Mouse (Mus musculus) layer of hippocampus, postnatal 25 days (tissue): Measurements from ENCODE around the gene Plekhg5. TPM values are rescaled to one million over a fixed set of nuclear protein-coding genes. Genes with fewer than 3 reads are reported as not detected.
A peak's percentile ranks its signal among the peaks of the same experiment; 100 is the strongest.

ENCODE experiments used
- DNase-seq, 2 experiments: peaks; one replicate each; pipeline ENCODE4 v3.0.0; 2022; ENCODE audit warnings: mixed read lengths in 2 of 2, low spot score in 1 of 2; ENCODE audit errors: extremely low spot score in 1 of 2
- total RNA-seq, 2 experiments: library from RNA; stranded (reverse); gene quantifications; 2 replicates each; pipeline ENCODE4 v1.2.3; 2021

Plekhg5 gene
- total RNA-seq, 2 experiments from 2014 or later: 128 to 173 TPM

GRCm38 (mm10) chr4:152068166-152068724 is 4.1 kb upstream of the Plekhg5 start:
- DNase-seq: no peak

GRCm38 (mm10) chr4:152069245-152069644 is 3.1 kb upstream of the Plekhg5 start:
- no peak for DNase-seq

- no peak for DNase-seq
Observed at GRCm38 (mm10) chr4:152070494-152071396, 1.6 kb upstream of the Plekhg5 start.

- no peak for DNase-seq
Observed at GRCm38 (mm10) chr4:152072655-152073054, 357 bp downstream of the Plekhg5 start.

GRCm38 (mm10) chr4:152073715-152074114 is 1.4 kb downstream of the Plekhg5 start:
- DNase-seq: no peak

- DNase-seq: no peak
Observed at GRCm38 (mm10) chr4:152074548-152074947, 2.2 kb downstream of the Plekhg5 start.

- DNase-seq: no peak
Observed at GRCm38 (mm10) chr4:152077191-152077590, 4.9 kb downstream of the Plekhg5 start.

- DNase-seq: no peak
Observed at GRCm38 (mm10) chr4:152078105-152078530, 5.8 kb downstream of the Plekhg5 start.

GRCm38 (mm10) chr4:152079261-152079660 is 7.0 kb downstream of the Plekhg5 start:
- DNase-seq: no peak

GRCm38 (mm10) chr4:152079931-152080330 is 7.6 kb downstream of the Plekhg5 start:
- no peak for DNase-seq

GRCm38 (mm10) chr4:152083611-152084220 is 11.4 kb downstream of the Plekhg5 start:
- no peak for DNase-seq

GRCm38 (mm10) chr4:152084616-152085015 is 12.3 kb downstream of the Plekhg5 start:
- DNase-seq: no peak

- DNase-seq: peak; percentile 60 to 67
Observed at GRCm38 (mm10) chr4:152086505-152087210, 14.4 kb downstream of the Plekhg5 start.

GRCm38 (mm10) chr4:152087211-152088081 is 15.1 kb downstream of the Plekhg5 start:
- DNase-seq: no peak

- no peak for DNase-seq
Observed at GRCm38 (mm10) chr4:152088133-152088532, 15.8 kb downstream of the Plekhg5 start.

GRCm38 (mm10) chr4:152088556-152089120 is 16.3 kb downstream of the Plekhg5 start:
- DNase-seq: peak; percentile 73 to 75

- DNase-seq: no peak
Observed at GRCm38 (mm10) chr4:152090191-152090590, 17.9 kb downstream of the Plekhg5 start.

- no peak for DNase-seq
Observed at GRCm38 (mm10) chr4:152092751-152093293, 20.5 kb downstream of the Plekhg5 start.

- DNase-seq: no peak
Observed at GRCm38 (mm10) chr4:152094233-152094632, 21.9 kb downstream of the Plekhg5 start.
